In genomic region chr14:101729237-101729971, GRCm38 (mm10) we compare ENCODE assay signal across 7 mouse cellular contexts. TPM values are rescaled to one million over a fixed set of nuclear protein-coding genes. Genes with fewer than 3 reads are reported as not detected.
DNase-seq lines count a peak whose midpoint lies in the region; ATAC-seq lines count a peak whose summit lies in the region.

TSS of gene Gm9922 (minus strand) at chr14:101729814.
TSS of gene Lmo7 (plus strand) at chr14:101729957.

- no peaks in the 10 kb centered on the region for H3K36me3 ChIP-seq in limb, embryonic 11.5 days (ENCODE audit: control insufficient read depth, insufficient read depth, low read length)
- no peaks in the 10 kb centered on the region for H3K36me3 ChIP-seq in midbrain, embryonic 11.5 days (ENCODE audit: control insufficient read depth, insufficient read depth, low read length)

- H3K27ac ChIP-seq in limb, embryonic 11.5 days (replicated peaks; ENCODE audit: low read depth, low read length) = no peak within 1 kb of the TSS
- no peak within 1 kb of the TSS for H3K27ac ChIP-seq in midbrain, embryonic 11.5 days (ENCODE audit: low read depth, low read length)

- H3K9me3 ChIP-seq in limb, embryonic 11.5 days (ENCODE audit: control insufficient read depth, low read length) = no peaks in the 10 kb centered on the region
- H3K9me3 ChIP-seq in midbrain, embryonic 11.5 days (ENCODE audit: control insufficient read depth, low read length) = no peaks in the 10 kb centered on the region

- H3K9ac ChIP-seq in limb, embryonic 11.5 days (ENCODE audit: low read length) = peak within 1 kb of the TSS; percentile 46
- H3K9ac ChIP-seq in midbrain, embryonic 11.5 days (ENCODE audit: low read length) = peak within 1 kb of the TSS; percentile 57

- H3K4me2 ChIP-seq in limb, embryonic 11.5 days (ENCODE audit: low read depth, severe bottlenecking) = peak within 1 kb of the TSS; percentile 97
- H3K4me2 ChIP-seq in midbrain, embryonic 11.5 days = peak within 1 kb of the TSS; percentile 98

- DNase-seq in adrenal gland, adult (ENCODE audit: inconsistent age in 2 of 2, low spot score in 1 of 2) = peak; percentile 86 to 95
- peak; percentile 23 to 24 for DNase-seq in cerebellum, postnatal 36 days
- peak; percentile 63 for DNase-seq in gastrocnemius, postnatal 14 days
- peak; percentile 47 for DNase-seq in induced T-regulatory cell, adult 2 months (ENCODE audit: low read depth)
- DNase-seq in limb, embryonic 11.5 days (ENCODE audit: low spot score) = peak; percentile 80
- DNase-seq in midbrain, embryonic 11.5 days (ENCODE audit: low spot score, missing footprints) = peak; percentile 97
- DNase-seq in spleen, postnatal 10 days (ENCODE audit: low spot score in 2 of 2) = peak; percentile 7 to 16

- peak; percentile 72; the same call in 1 of the 2 replicates for ATAC-seq in limb, embryonic 11.5 days (ENCODE audit: insufficient number of reproducible peaks, low FRiP score, low TSS enrichment, low read depth)
- ATAC-seq in midbrain, embryonic 11.5 days (ENCODE audit: low FRiP score) = peak; percentile 85

- intact Hi-C loops in gastrocnemius, postnatal 14 days (cut with DNase I; ENCODE audit: low total_unique reads) = no loop called here

- WGBS in limb, embryonic 11.5 days = under 1% methylated on average over 47 of the region's 51 CpGs
- WGBS in midbrain, embryonic 11.5 days = under 1% methylated on average over 51 of the region's 51 CpGs

- peak within 1 kb of the TSS; percentile 53 for H3K4me3 ChIP-seq in limb, embryonic 11.5 days (ENCODE audit: low read depth, low read length)
- H3K4me3 ChIP-seq in midbrain, embryonic 11.5 days (ENCODE audit: low read depth, low read length) = peak within 1 kb of the TSS; percentile 60

- H3K27me3 ChIP-seq in limb, embryonic 11.5 days (ENCODE audit: control insufficient read depth, insufficient read depth, low read length) = peaks cover 8% of the 10 kb centered on the region; the same call in 1 of the 2 replicates
- H3K27me3 ChIP-seq in midbrain, embryonic 11.5 days (ENCODE audit: control insufficient read depth, insufficient read depth, low read length) = peaks cover 34% of the 10 kb centered on the region

- H3K4me1 ChIP-seq in limb, embryonic 11.5 days (ENCODE audit: control insufficient read depth, insufficient read depth, low read length) = no peaks in the 10 kb centered on the region
- H3K4me1 ChIP-seq in midbrain, embryonic 11.5 days (ENCODE audit: control insufficient read depth, insufficient read depth, low read length) = peaks cover 11% of the 10 kb centered on the region

RNA-seq across cellular contexts. Expression of gene Gm9922, which starts in this region (rescaled TPM):
- not detected for total RNA-seq in gastrocnemius, postnatal 14 days (2021)
- polyA plus RNA-seq in limb, embryonic 11.5 days (2014; fragmentation: Nextera tagmentation; extraction: Ambion mirVana) = 0.80 and 1.5 TPM in 2 replicates
- polyA plus RNA-seq in midbrain, embryonic 11.5 days (2014; fragmentation: Nextera tagmentation; extraction: Ambion mirVana) = not detected in 2 replicates

RNA-seq across cellular contexts. Expression of gene Lmo7, which starts in this region (rescaled TPM):
- total RNA-seq in gastrocnemius, postnatal 14 days (2021) = 10 to 100 TPM; 71.4 to 72.6 TPM
- 6.5 and 7.1 TPM in 2 replicates for polyA plus RNA-seq in limb, embryonic 11.5 days (2014; fragmentation: Nextera tagmentation; extraction: Ambion mirVana)
- polyA plus RNA-seq in midbrain, embryonic 11.5 days (2014; fragmentation: Nextera tagmentation; extraction: Ambion mirVana) = 0.82 and 2.5 TPM in 2 replicates

Comparison
In these comparisons a context has a peak if more than half of its experiments do, and no peak if none do; other contexts are left out.
1. DNase-seq: peak in every context shown above with its lines; median percentile 97 in midbrain, embryonic 11.5 days; 90 in adrenal gland, adult; 80 in limb, embryonic 11.5 days; 63 in gastrocnemius, postnatal 14 days; 47 in induced T-regulatory cell, adult 2 months; 24 in cerebellum, postnatal 36 days; 12 in spleen, postnatal 10 days.